Mouse (Mus musculus) erythroblast, embryonic 14.5 days (primary cell): ENCODE measurements around the gene Gins1.

Experiments
- GATA1 ChIP-seq: IDR thresholded peaks from 2 replicates; pipeline ENCODE4 v1.6.1; 2012; ENCODE audit warnings: low read length, inconsistent platforms, mixed read lengths
- TAL1 ChIP-seq: IDR thresholded peaks from 3 replicates; pipeline ENCODE4 v1.6.1; 2012; ENCODE audit warnings: low read length, inconsistent platforms, mixed read lengths

DNA sequence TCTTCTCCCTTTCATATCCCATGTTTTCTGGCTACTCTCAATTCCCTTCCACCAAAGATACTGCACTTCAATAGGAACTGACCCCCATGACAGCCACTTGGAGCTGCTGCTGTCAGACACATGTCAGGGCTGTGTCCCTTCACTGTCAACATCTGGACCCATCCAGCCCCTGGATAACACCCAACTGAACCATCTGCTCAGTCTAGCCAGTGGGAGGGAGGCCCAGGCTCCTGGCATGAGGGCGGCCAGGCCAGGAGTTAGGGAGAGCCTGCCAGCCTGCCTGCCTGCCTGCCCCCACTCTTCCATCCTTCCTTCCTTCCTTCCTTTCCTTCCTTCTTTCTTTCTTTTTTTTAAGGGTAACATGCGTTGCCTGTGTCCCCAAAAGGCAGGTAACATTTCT lies 46.0 kb downstream of the Gins1 start:
- TF ChIP-seq GATA1 (no peak), TAL1 (no peak)
